ENCODE assay signal across 8 mouse cellular contexts in the genomic region with DNA sequence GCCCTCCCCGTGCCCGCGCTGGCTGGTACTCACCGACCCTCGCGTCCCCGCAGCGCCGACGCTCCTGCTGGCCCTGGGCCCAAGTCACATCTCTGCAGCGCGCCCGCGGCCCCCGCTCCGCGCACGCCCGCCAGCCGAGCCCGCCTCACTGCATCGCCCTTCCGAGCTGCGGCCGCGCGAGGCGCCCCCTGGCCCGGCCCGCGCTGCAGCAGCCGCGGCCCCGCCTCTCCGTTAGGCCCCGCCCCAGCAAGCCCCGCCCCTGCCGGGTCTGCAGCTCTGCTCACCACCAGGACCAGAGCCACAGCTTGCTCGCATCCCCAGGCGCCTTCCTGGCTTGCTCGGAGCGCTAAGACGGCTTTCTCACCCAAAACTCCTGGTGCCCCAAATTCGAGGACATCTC. TPM values are rescaled to one million over a fixed set of nuclear protein-coding genes. Genes with fewer than 3 reads are reported as not detected.
DNase-seq lines count a peak whose midpoint lies in the region; ATAC-seq lines count a peak whose summit lies in the region.

Gene Gprc5b, minus strand, starts transcription at position 205 of the 400 bp plus-strand sequence.

- peaks cover 3% of the 10 kb centered on the region; the same call in 1 of the 2 replicates for H3K27me3 ChIP-seq in embryonic facial prominence, embryonic 13.5 days
- peaks cover 35% of the 10 kb centered on the region; the same call in 1 of the 2 replicates for H3K27me3 ChIP-seq in heart, embryonic 10.5 days (ENCODE audit: insufficient read depth, poor library complexity, severe bottlenecking)
- H3K27me3 ChIP-seq in kidney, embryonic 14.5 days (ENCODE audit: control insufficient read depth, insufficient read depth, low read length): no peaks in the 10 kb centered on the region
- H3K27me3 ChIP-seq in liver, embryonic 12.5 days (replicated peaks): peaks cover 59% of the 10 kb centered on the region
- no peaks in the 10 kb centered on the region for H3K27me3 ChIP-seq in stomach, embryonic 14.5 days (ENCODE audit: control insufficient read depth, insufficient read depth, low read length)

- peaks cover 37% of the 10 kb centered on the region for H3K4me1 ChIP-seq in embryonic facial prominence, embryonic 13.5 days
- H3K4me1 ChIP-seq in heart, embryonic 10.5 days: peaks cover 41% of the 10 kb centered on the region
- peaks cover 22% of the 10 kb centered on the region; the same call in 1 of the 2 replicates for H3K4me1 ChIP-seq in kidney, embryonic 14.5 days (ENCODE audit: control insufficient read depth, insufficient read depth, low read length)
- H3K4me1 ChIP-seq in liver, embryonic 12.5 days: peaks cover 17% of the 10 kb centered on the region
- H3K4me1 ChIP-seq in stomach, embryonic 14.5 days (ENCODE audit: control insufficient read depth, insufficient read depth, low read length): peaks cover 11% of the 10 kb centered on the region; the same call in 1 of the 2 replicates

- H3K36me3 ChIP-seq in embryonic facial prominence, embryonic 13.5 days: no peaks in the 10 kb centered on the region
- no peaks in the 10 kb centered on the region for H3K36me3 ChIP-seq in heart, embryonic 10.5 days
- H3K36me3 ChIP-seq in kidney, embryonic 14.5 days (ENCODE audit: control insufficient read depth, insufficient read depth, low read length): no peaks in the 10 kb centered on the region
- H3K36me3 ChIP-seq in liver, embryonic 12.5 days: no peaks in the 10 kb centered on the region
- H3K36me3 ChIP-seq in stomach, embryonic 14.5 days (ENCODE audit: control insufficient read depth, insufficient read depth, low read length): no peaks in the 10 kb centered on the region

- peak within 1 kb of the TSS; percentile 94 for H3K4me2 ChIP-seq in embryonic facial prominence, embryonic 13.5 days
- H3K4me2 ChIP-seq in kidney, embryonic 14.5 days (replicated peaks; ENCODE audit: low read depth, low read length): peak within 1 kb of the TSS; percentile 93
- peak within 1 kb of the TSS; percentile 71 for H3K4me2 ChIP-seq in liver, embryonic 12.5 days
- H3K4me2 ChIP-seq in stomach, embryonic 14.5 days (replicated peaks; ENCODE audit: low read depth, low read length): peak within 1 kb of the TSS; percentile 97

- H3K9ac ChIP-seq in embryonic facial prominence, embryonic 13.5 days: peak within 1 kb of the TSS; percentile 85
- peak within 1 kb of the TSS; percentile 53 for H3K9ac ChIP-seq in kidney, embryonic 14.5 days (ENCODE audit: low read depth, low read length)
- H3K9ac ChIP-seq in liver, embryonic 12.5 days: peak within 1 kb of the TSS; percentile 53
- H3K9ac ChIP-seq in stomach, embryonic 14.5 days (replicated peaks; ENCODE audit: low read depth, low read length): peak within 1 kb of the TSS; percentile 52; the same call in 1 of the 2 replicates

- DNase-seq in layer of hippocampus, adult 11-12 months (ENCODE audit: low spot score): peak; percentile 83
- DNase-seq in layer of hippocampus, adult 9-10 months (ENCODE audit: low spot score): no peak
- peak; percentile 90 for DNase-seq in heart, embryonic 10.5 days (ENCODE audit: low spot score)
- peak; percentile 35 to 75 for DNase-seq in natural killer cell, adult 2 months (ENCODE audit: low spot score in 2 of 2)

- no peaks in the 10 kb centered on the region for H3K9me3 ChIP-seq in embryonic facial prominence, embryonic 13.5 days
- no peaks in the 10 kb centered on the region for H3K9me3 ChIP-seq in heart, embryonic 10.5 days
- no peaks in the 10 kb centered on the region for H3K9me3 ChIP-seq in kidney, embryonic 14.5 days (ENCODE audit: control insufficient read depth, low read length)
- H3K9me3 ChIP-seq in liver, embryonic 12.5 days (replicated peaks): no peaks in the 10 kb centered on the region
- no peaks in the 10 kb centered on the region for H3K9me3 ChIP-seq in stomach, embryonic 14.5 days (ENCODE audit: control insufficient read depth, low read depth, low read length)

- peak within 1 kb of the TSS; percentile 75 for H3K27ac ChIP-seq in embryonic facial prominence, embryonic 13.5 days
- H3K27ac ChIP-seq in heart, embryonic 10.5 days: peak within 1 kb of the TSS; percentile 86
- no peak within 1 kb of the TSS for H3K27ac ChIP-seq in kidney, embryonic 14.5 days (ENCODE audit: low read depth, low read length)
- no peak within 1 kb of the TSS for H3K27ac ChIP-seq in liver, embryonic 12.5 days
- no peak within 1 kb of the TSS for H3K27ac ChIP-seq in stomach, embryonic 14.5 days (ENCODE audit: low read length)

- H3K4me3 ChIP-seq in embryonic facial prominence, embryonic 13.5 days: peak within 1 kb of the TSS; percentile 70
- peak within 1 kb of the TSS; percentile 68 for H3K4me3 ChIP-seq in heart, embryonic 10.5 days
- H3K4me3 ChIP-seq in kidney, embryonic 14.5 days (ENCODE audit: low read length): peak within 1 kb of the TSS; percentile 43
- peak within 1 kb of the TSS; percentile 49 for H3K4me3 ChIP-seq in liver, embryonic 12.5 days
- H3K4me3 ChIP-seq in stomach, embryonic 14.5 days (ENCODE audit: low read depth, low read length): peak within 1 kb of the TSS; percentile 65

- WGBS in embryonic facial prominence, embryonic 13.5 days: under 1% methylated on average over 44 of the region's 44 CpGs
- WGBS in heart, embryonic 10.5 days: under 1% methylated on average over 44 of the region's 44 CpGs
- WGBS in kidney, embryonic 14.5 days: 0% methylated on average over 34 of the region's 44 CpGs
- 1% methylated on average over 43 of the region's 44 CpGs for WGBS in liver, embryonic 12.5 days (ENCODE audit: insufficient replicate concordance)
- under 1% methylated on average over 38 of the region's 44 CpGs for WGBS in stomach, embryonic 14.5 days

- ATAC-seq in embryonic facial prominence, embryonic 13.5 days (ENCODE audit: insufficient number of reproducible peaks, insufficient read depth, low FRiP score, low TSS enrichment, low read depth): peak; percentile 90
- peak; percentile 95 for ATAC-seq in kidney, embryonic 14.5 days (ENCODE audit: low FRiP score, low TSS enrichment)
- peak; percentile 78 for ATAC-seq in liver, embryonic 12.5 days
- peak; percentile 96 for ATAC-seq in stomach, embryonic 14.5 days (ENCODE audit: insufficient number of reproducible peaks, insufficient read depth, low FRiP score, low read depth)

RNA-seq across cellular contexts. Expression of gene Gprc5b, which starts in this region (rescaled TPM):
- 9.7 and 11.5 TPM in 2 replicates for polyA plus RNA-seq in embryonic facial prominence, embryonic 13.5 days (2015; fragmentation: Nextera tagmentation; extraction: Ambion mirVana)
- polyA plus RNA-seq in heart, embryonic 10.5 days (2016; fragmentation: Nextera tagmentation; extraction: Ambion mirVana): 2.8 and 3.0 TPM in 2 replicates
- polyA plus RNA-seq in kidney, embryonic 14.5 days (2014; fragmentation: Nextera tagmentation; extraction: Ambion mirVana): 6.4 and 8.0 TPM in 2 replicates
- 0.46 and 0.73 TPM in 2 replicates for polyA plus RNA-seq in liver, embryonic 12.5 days (2016; fragmentation: Nextera tagmentation; extraction: Ambion mirVana)
- polyA plus RNA-seq in stomach, embryonic 14.5 days (2014; fragmentation: Nextera tagmentation; extraction: Ambion mirVana): 7.0 TPM in 2 replicates

Comparison
In these comparisons a context has a peak if more than half of its experiments do, and no peak if none do; other contexts are left out.
1. Peak in ATAC-seq, H3K4me3 ChIP-seq, H3K9ac ChIP-seq and H3K4me2 ChIP-seq in liver, embryonic 12.5 days; RNA of the gene not detected or under 1 TPM.
2. H3K27ac ChIP-seq: peak in embryonic facial prominence, embryonic 13.5 days (single experiment) and heart, embryonic 10.5 days (single experiment); none in kidney, embryonic 14.5 days (single experiment), liver, embryonic 12.5 days (single experiment) and stomach, embryonic 14.5 days (single experiment).
3. Peak in every context shown above with its lines, with median percentiles within 50 percentile points of each other: ATAC-seq, H3K4me2 ChIP-seq, H3K4me3 ChIP-seq and H3K9ac ChIP-seq.